Mouse (Mus musculus) heart, embryonic 13.5 days (tissue): Measurements from ENCODE around the gene Dpysl5. TPM values are rescaled to one million over a fixed set of nuclear protein-coding genes. Genes with fewer than 3 reads are reported as not detected.

Source experiments
- ATAC-seq: fragments of 200-750 bp; cut with Nextera tagmentation; 2 replicates; pipeline ENCODE4 v1.8.0; 2017; ENCODE audit warnings: moderate TSS enrichment; ENCODE audit not compliant: insufficient number of reproducible peaks, low FRiP score, low TSS enrichment; ENCODE audit errors: extremely low read depth
- H3K27ac ChIP-seq: fragments of 300-500 bp; sonication (generic); replicated peaks from 2 replicates; pipeline ENCODE4 v1.5.1; 2015; ENCODE audit warnings: moderate library complexity, mild to moderate bottlenecking, inconsistent platforms
- H3K27me3 ChIP-seq: fragments of 300-500 bp; sonication (generic); replicated peaks from 2 replicates; pipeline ENCODE4 v1.6.1; 2015; ENCODE audit warnings: mild to moderate bottlenecking, inconsistent platforms
- H3K36me3 ChIP-seq: fragments of 300-500 bp; sonication (generic); 2 replicates; pipeline ENCODE4 v1.6.1; 2015; ENCODE audit warnings: mild to moderate bottlenecking, inconsistent platforms
- H3K4me1 ChIP-seq: fragments of 300-500 bp; sonication (generic); 2 replicates; pipeline ENCODE4 v1.6.1; 2015; ENCODE audit warnings: inconsistent platforms
- H3K4me2 ChIP-seq: fragments of 300-500 bp; sonication (generic); 2 replicates; pipeline ENCODE4 v1.6.1; 2015; ENCODE audit warnings: inconsistent platforms, mild to moderate bottlenecking, moderate library complexity
- H3K4me3 ChIP-seq: fragments of 300-500 bp; sonication (generic); 2 replicates; pipeline ENCODE4 v1.5.1; 2015; ENCODE audit warnings: moderate library complexity, mild to moderate bottlenecking, inconsistent platforms
- H3K9ac ChIP-seq: fragments of 300-500 bp; sonication (generic); 2 replicates; pipeline ENCODE4 v1.6.1; 2015; ENCODE audit warnings: inconsistent platforms, mild to moderate bottlenecking, moderate library complexity
- H3K9me3 ChIP-seq: fragments of 300-500 bp; sonication (generic); 2 replicates; pipeline ENCODE4 v1.6.1; 2016; ENCODE audit warnings: inconsistent platforms
- WGBS: fragments of 180-500 bp; shearing (Covaris S2); methylation state at CpG from one replicate; pipeline ENCODE4 v1.1.7; 2015; ENCODE audit warnings: mixed read lengths; 5-methylcytosine and 5-hydroxymethylcytosine counted together
- polyA plus RNA-seq: library from polyadenylated mRNA; unstranded; fragments of >200 nt; fragmentation: Nextera tagmentation; extraction: Ambion mirVana; gene quantifications from 2 replicates; pipeline ENCODE4 v1.2.1, GENCODE M21; 2015

The Dpysl5 gene
- polyA plus RNA-seq, 1 experiment from 2014 or later: 3.8 TPM

DNA sequence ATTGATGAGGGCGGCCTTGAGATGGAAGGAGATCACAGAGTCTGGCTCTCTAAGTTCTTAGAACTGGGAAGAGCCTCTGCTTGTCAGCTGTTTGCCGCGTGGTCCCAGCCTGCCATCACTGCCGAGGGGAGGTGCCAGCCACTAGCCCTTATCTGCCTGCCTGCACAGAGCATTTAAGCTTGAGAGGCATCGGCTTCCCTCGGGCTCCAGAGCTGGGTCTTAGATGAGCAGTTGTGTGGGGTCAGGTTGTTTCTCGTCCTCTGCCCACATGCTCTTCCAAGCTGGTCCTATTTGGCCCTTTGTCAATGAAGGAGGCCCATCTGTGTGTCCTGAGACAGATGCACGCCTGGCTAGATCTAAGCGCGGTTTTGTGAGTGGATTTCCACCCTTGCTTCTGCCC lies 113.8 kb downstream of the Dpysl5 start:
- 35% methylated on average over 10 of the region's 10 CpGs for WGBS
- H3K9me3 ChIP-seq: no peaks in the 10 kb centered on the region
- no peak overlapping the region for H3K4me3 ChIP-seq
- H3K4me2 ChIP-seq: no peak overlapping the region
- no peak overlapping the region for H3K27ac ChIP-seq
- H3K4me1 ChIP-seq: peaks cover 20% of the 10 kb centered on the region
- H3K36me3 ChIP-seq: no peaks in the 10 kb centered on the region
- no peak overlapping the region for H3K9ac ChIP-seq
- H3K27me3 ChIP-seq: no peaks in the 10 kb centered on the region
- ATAC-seq: no peak

DNA sequence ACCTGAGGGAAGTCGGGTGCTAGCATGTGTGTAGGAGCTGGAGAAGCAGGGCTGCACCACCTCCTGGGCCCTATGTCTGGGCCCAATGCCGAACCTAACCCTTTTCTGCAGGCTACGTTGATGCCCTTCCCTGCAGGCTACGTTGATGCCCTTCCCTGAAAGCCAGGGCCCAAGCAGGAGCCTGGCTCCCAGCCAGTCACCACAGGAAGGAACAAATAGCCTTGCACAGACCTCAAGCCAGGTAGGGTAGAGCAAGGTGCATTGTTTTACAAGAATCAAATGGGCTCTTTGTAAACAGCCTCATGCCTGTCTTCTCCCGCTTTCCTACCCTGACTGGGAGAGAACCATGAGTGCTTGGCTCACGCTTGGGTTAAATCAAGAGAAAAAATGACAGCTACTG lies 114.5 kb downstream of the Dpysl5 start:
- no peak overlapping the region; the same call in 1 of the 2 replicates for H3K9ac ChIP-seq
- H3K4me2 ChIP-seq: no peak overlapping the region
- H3K9me3 ChIP-seq: no peaks in the 10 kb centered on the region
- H3K27ac ChIP-seq: no peak overlapping the region
- no peaks in the 10 kb centered on the region for H3K36me3 ChIP-seq
- 69% methylated on average over 6 of the region's 6 CpGs for WGBS
- H3K4me3 ChIP-seq: no peak overlapping the region
- ATAC-seq: no peak
- no peaks in the 10 kb centered on the region for H3K27me3 ChIP-seq
- peaks cover 20% of the 10 kb centered on the region for H3K4me1 ChIP-seq

DNA sequence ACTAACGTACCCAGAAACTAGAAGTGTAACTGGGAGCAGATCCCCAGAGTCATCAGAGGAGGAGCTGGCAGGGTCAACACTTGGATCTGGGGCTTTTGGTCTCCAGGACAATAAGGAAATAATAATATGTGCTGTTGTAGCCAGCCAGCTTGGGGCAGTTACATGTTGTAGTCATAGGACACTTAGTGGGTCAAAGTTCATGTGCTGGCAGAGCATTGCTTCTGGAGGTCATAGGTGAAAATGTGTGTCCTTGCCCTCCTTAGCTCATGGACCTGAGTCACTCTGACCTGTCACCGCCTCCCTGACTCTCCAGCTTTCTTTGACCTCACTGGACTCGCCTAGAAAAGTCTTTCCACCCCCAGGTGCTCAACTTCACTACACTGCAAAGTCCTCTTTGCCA lies 122.1 kb downstream of the Dpysl5 start:
- ATAC-seq: no peak
- H3K36me3 ChIP-seq: peaks cover 13% of the 10 kb centered on the region
- H3K27ac ChIP-seq: no peak overlapping the region
- H3K9me3 ChIP-seq: peaks cover 9% of the 10 kb centered on the region; the same call in 1 of the 2 replicates
- 72% methylated on average over 3 of the region's 3 CpGs for WGBS
- H3K4me1 ChIP-seq: no peaks in the 10 kb centered on the region
- no peak overlapping the region for H3K9ac ChIP-seq
- H3K4me2 ChIP-seq: no peak overlapping the region
- H3K4me3 ChIP-seq: no peak overlapping the region
- H3K27me3 ChIP-seq: no peaks in the 10 kb centered on the region

DNA sequence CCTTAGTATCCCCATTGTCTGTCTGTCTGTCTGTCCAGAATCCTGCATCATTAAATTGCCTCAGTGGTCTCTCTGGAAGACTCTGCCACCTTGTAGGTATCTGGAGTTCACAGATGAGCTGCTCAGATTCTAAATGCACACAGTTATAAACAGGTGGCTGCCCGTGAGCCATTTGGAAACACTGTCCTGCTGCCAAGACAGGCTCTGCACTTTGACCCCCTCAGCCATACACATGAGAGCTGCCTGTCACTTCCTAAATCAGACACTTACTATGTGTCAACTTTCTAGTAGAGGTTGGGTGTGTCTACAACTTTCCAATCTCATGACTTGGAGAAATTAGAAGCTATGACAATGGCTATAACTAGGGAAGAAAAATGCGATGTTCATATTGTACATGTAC lies 128.4 kb downstream of the Dpysl5 start:
- no peaks in the 10 kb centered on the region for H3K27me3 ChIP-seq
- peaks cover 13% of the 10 kb centered on the region for H3K36me3 ChIP-seq
- ATAC-seq: no peak
- WGBS: 82% methylated on average over 2 of the region's 2 CpGs
- no peak overlapping the region for H3K4me3 ChIP-seq
- H3K27ac ChIP-seq: no peak overlapping the region
- peaks cover 9% of the 10 kb centered on the region; the same call in 1 of the 2 replicates for H3K9me3 ChIP-seq
- H3K4me2 ChIP-seq: no peak overlapping the region
- H3K4me1 ChIP-seq: no peaks in the 10 kb centered on the region
- no peak overlapping the region for H3K9ac ChIP-seq

DNA sequence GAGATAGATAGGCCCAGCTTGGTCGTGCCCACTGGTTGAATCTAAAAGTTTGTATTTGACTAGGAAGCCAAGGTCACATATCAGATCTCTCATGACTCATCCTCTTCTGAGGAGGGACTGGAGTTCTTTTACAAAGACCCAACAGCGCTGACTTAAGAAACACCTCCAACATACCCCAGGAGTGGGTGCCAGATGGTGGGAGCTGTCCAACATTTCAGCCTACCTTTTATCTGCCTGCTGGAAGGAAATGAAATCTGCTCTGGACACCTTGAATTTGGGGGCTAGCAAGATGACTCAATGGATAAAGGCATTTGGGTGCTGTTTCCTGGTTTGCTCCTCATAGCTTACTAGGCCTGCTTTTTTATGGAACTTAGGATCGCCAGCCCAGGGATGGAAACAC lies 130.5 kb downstream of the Dpysl5 start:
- Histone ChIP-seq H3K4me2 (no peak overlapping the region), H3K9me3 (peaks cover 5% of the 10 kb centered on the region; the same call in 1 of the 2 replicates), H3K36me3 (peaks cover 5% of the 10 kb centered on the region), H3K4me3 (no peak overlapping the region), H3K9ac (no peak overlapping the region), H3K4me1 (no peaks in the 10 kb centered on the region), H3K27ac (no peak overlapping the region), H3K27me3 (no peaks in the 10 kb centered on the region)
- ATAC-seq: no peak
- WGBS: 46% methylated on average over 3 of the region's 3 CpGs

Other genes starting within 250 kb of the Dpysl5 start
- 0.08 and 0.16 TPM in 2 replicates for gene Otof, start 249.6 kb upstream of the Dpysl5 start, polyA plus RNA-seq
- gene 1700001C02Rik, start 245.5 kb upstream of the Dpysl5 start, polyA plus RNA-seq: not detected in 2 replicates
- not detected in 2 replicates for gene Cib4, start 165.7 kb upstream of the Dpysl5 start, polyA plus RNA-seq
- gene Kcnk3, start 123.4 kb upstream of the Dpysl5 start, polyA plus RNA-seq: 28.9 and 29.1 TPM in 2 replicates
- 21.9 and 22.6 TPM in 2 replicates for gene Slc35f6, start 63.6 kb upstream of the Dpysl5 start, polyA plus RNA-seq
- 259 TPM in 2 replicates for gene Cenpa, start 44.8 kb upstream of the Dpysl5 start, polyA plus RNA-seq
- 16.1 and 16.4 TPM in 2 replicates for gene Mapre3, start 103.1 kb downstream of the Dpysl5 start, polyA plus RNA-seq
- gene Tmem214, start 156.4 kb downstream of the Dpysl5 start, polyA plus RNA-seq: 66.8 and 68.0 TPM in 2 replicates
- 9.9 and 11.5 TPM in 2 replicates for gene Agbl5, start 177.1 kb downstream of the Dpysl5 start, polyA plus RNA-seq
- gene Ost4, start 196.2 kb downstream of the Dpysl5 start, polyA plus RNA-seq: 421 and 441 TPM in 2 replicates
- gene Emilin1, start 201.8 kb downstream of the Dpysl5 start, polyA plus RNA-seq: 166 and 168 TPM in 2 replicates
- gene Khk, start 209.9 kb downstream of the Dpysl5 start, polyA plus RNA-seq: 10.2 and 11.7 TPM in 2 replicates
- 3.9 and 4.7 TPM in 2 replicates for gene Cgref1, start 234.0 kb downstream of the Dpysl5 start, polyA plus RNA-seq
- gene Preb, start 248.8 kb downstream of the Dpysl5 start, polyA plus RNA-seq: 79.6 and 90.0 TPM in 2 replicates